Mouse (Mus musculus): ENCODE measurements around the gene Sema5a.

The Sema5a gene

GRCm38 (mm10) chr15:32543181-32543580 lies 298.6 kb downstream of the Sema5a start:
- DNase-seq (ENCODE audit: low spot score in 2 of 2): no peak

GRCm38 (mm10) chr15:32545455-32545854 lies 300.8 kb downstream of the Sema5a start:
- no peak for DNase-seq (ENCODE audit: low spot score in 2 of 2)

- no peak for DNase-seq (ENCODE audit: low spot score in 2 of 2)
These were observed 302.1 kb downstream of the Sema5a start for GRCm38 (mm10) chr15:32546746-32547145.

GRCm38 (mm10) chr15:32558925-32559324 lies 314.3 kb downstream of the Sema5a start:
- no peak for DNase-seq (ENCODE audit: low spot score in 2 of 2)

DNA sequence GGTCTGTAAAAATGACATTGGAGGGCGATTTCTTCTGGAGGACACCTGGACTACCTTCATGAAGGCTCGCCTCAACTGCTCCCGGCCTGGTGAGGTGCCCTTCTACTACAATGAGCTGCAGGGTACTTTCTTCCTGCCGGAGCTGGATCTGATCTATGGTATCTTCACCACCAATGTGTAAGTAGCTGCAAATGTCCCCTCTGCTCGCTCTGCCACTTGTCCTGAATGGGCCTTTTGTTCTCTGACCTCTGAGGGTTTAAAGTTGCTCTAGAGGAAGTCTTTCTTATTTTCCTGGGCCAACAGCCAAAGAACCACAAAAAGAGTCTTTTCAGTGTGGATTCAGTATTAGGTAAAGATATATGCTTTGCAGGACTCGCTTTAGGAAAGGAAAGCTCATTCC lies 318.0 kb downstream of the Sema5a start:
- DNase-seq (ENCODE audit: low spot score in 2 of 2): no peak

GRCm38 (mm10) chr15:32568181-32568857 lies 323.7 kb downstream of the Sema5a start:
- DNase-seq (ENCODE audit: low spot score in 2 of 2): no peak

GRCm38 (mm10) chr15:32568858-32569387 lies 324.3 kb downstream of the Sema5a start:
- no peak for DNase-seq (ENCODE audit: low spot score in 2 of 2)

GRCm38 (mm10) chr15:32574327-32574726 lies 329.7 kb downstream of the Sema5a start:
- no peak for DNase-seq (ENCODE audit: low spot score in 2 of 2)

DNA sequence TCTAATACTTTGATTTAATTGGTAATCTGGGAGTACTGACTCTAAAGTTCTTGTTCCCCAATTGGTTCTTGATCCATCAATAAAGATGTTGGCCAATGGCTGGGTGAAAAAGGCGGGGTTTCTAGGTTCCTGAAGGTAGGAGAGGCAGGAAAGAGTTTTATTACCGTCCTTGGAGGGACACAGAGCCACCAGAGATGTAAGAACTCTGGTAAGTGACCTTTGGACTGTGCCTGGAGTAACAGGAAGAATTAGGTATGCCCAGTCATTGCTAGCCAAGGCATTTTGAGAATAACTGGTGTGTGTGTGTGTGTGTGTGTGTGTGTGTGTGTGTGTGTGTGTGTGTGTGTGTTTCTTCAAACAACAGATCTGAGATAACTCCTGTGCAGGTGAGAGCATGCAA lies 330.6 kb downstream of the Sema5a start:
- no peak for DNase-seq (ENCODE audit: low spot score in 2 of 2)

GRCm38 (mm10) chr15:32579351-32579750 lies 334.7 kb downstream of the Sema5a start:
- no peak for DNase-seq (ENCODE audit: low spot score in 2 of 2)

- no peak for DNase-seq (ENCODE audit: low spot score in 2 of 2)
These were observed 346.0 kb downstream of the Sema5a start for GRCm38 (mm10) chr15:32590641-32591040.

- no peak for DNase-seq (ENCODE audit: low spot score in 2 of 2)
These were observed 349.1 kb downstream of the Sema5a start for GRCm38 (mm10) chr15:32593746-32594145.

GRCm38 (mm10) chr15:32596574-32596973 lies 352.0 kb downstream of the Sema5a start:
- DNase-seq (ENCODE audit: low spot score in 2 of 2): no peak

DNA sequence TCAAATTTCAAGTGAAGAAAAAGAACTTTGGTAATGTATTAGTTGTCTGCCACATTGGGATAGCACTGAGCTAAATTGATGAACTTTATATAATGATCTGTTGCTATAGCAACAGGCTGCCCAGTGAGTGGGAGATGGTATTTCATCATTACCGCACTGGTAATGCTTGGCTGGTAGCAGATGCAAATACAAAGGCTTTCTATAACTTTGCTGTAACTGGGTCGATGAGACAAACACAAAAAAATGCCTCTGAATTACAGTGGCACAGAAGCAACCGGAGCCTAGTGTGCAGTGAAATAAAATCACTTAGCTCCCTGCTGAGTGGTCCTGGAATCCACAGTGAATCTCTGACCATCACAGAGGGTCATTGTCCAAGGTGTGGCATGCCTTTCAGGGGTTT lies 352.6 kb downstream of the Sema5a start:
- DNase-seq (ENCODE audit: low spot score in 2 of 2): no peak

- DNase-seq (ENCODE audit: low spot score in 2 of 2): no peak
These were observed 362.6 kb downstream of the Sema5a start for GRCm38 (mm10) chr15:32607236-32607635.

- no peak for DNase-seq (ENCODE audit: low spot score in 2 of 2)
These were observed 366.2 kb downstream of the Sema5a start for GRCm38 (mm10) chr15:32610776-32611175.

DNA sequence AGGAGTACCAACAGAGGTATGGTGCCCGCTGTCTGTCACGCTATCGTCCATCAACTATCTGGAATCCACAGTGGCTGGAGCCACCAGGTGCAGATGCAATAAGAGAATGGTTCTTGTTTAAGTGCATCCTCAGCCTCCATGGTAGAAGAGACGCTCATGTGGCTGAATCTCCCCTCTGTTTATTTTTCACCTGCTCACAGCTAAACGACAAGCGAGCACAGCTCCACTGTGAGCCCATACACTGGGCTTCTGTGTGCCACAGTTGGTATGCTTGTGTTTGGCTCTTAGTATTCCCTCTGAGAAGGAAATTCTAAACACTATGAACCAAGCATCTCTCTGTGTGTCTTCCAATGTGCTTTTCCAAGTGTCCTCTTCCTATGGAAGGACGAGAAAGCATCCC lies 366.6 kb downstream of the Sema5a start:
- no peak for DNase-seq (ENCODE audit: low spot score in 2 of 2)

GRCm38 (mm10) chr15:32613718-32614117 lies 369.1 kb downstream of the Sema5a start:
- DNase-seq (ENCODE audit: low spot score in 2 of 2): no peak

- no peak for DNase-seq (ENCODE audit: low spot score in 2 of 2)
These were observed 371.2 kb downstream of the Sema5a start for GRCm38 (mm10) chr15:32615773-32616172.

DNA sequence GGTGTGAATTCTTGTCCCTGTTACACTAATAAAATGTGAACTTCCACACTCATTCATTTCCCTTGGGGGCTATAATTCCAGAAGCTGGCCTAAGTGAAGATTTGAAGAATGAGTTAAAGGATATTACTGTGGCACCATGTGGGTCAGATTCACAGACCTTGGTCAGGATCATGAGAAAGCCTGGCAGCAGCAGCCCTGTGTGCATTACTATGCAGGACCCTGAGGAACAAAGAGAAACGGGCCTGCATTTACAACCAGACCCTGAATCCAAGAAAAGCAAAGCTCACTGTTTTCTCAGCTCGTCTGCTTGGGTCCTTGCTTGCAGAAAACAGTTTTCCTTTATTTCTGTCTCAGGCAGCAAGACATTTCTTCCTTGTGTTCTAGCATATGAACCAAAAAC lies 374.6 kb downstream of the Sema5a start:
- no peak for DNase-seq (ENCODE audit: low spot score in 2 of 2)

DNA sequence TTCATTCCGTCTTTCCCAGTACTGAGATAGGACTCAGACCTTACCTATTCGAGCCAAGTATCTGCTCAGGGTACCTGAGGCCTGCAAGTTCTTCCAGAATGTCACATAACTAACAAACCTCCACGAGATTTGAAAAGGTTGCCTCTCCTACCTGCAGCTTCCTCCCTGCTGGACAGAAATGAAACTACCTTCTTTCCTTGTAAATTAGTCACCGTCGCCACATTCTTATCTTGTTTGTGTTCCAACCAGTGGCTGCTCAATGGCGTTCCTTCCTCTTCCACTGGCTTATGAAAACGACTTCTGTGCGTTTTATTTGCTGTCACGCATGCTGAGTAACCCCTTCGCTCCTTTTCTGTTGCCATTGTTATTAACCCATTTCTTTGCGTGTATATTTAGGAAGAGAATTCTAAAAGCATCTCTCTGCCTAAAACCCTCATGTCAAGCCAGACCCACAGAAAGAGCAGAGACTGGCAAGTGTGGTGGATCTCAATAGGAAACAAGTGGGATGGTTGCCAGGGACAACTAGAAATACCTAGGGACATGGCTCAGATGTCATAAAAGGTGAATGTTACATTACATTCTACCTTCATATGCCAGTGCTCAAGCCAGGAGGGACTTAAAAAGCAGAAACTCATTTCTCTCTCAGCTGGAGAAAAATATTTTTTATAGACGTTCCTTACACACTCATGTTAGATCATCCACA lies 378.6 kb downstream of the Sema5a start:
- DNase-seq (ENCODE audit: low spot score in 2 of 2): no peak

DNA sequence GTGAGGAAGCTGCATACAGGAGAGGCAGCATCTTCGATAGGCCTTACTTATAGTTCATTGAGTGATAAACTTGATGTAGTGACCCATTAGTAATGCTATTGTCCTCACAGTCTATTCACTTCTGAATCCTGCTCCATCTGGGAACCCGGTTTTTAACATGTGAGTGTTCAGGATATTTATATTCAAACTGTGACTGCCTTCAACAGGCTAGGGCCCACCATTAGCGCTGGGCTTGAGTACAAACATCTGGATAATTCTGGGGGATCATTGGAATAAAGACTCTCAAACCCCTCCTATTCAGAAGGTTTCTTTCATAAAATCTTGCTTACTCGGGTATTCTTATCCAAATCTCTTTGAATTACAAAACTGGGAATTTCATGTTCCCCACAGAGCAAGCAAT lies 379.5 kb downstream of the Sema5a start:
- DNase-seq (ENCODE audit: low spot score in 2 of 2): no peak

- DNase-seq (ENCODE audit: low spot score in 2 of 2): no peak
These were observed 381.4 kb downstream of the Sema5a start for GRCm38 (mm10) chr15:32626031-32626430.
